Mouse (Mus musculus) liver, embryonic 14.5 days (tissue): ENCODE results near the gene Ttc21a.

Experiments used
- CTCF ChIP-seq: IDR thresholded peaks from 2 replicates; pipeline ENCODE4 v1.5.1; 2016; ENCODE audit warnings: antibody characterized with exemption, low read depth, control low read depth
- EP300 ChIP-seq: IDR thresholded peaks from 2 replicates; pipeline ENCODE4 v1.6.1; 2016; ENCODE audit warnings: antibody characterized with exemption, low read depth

DNA sequence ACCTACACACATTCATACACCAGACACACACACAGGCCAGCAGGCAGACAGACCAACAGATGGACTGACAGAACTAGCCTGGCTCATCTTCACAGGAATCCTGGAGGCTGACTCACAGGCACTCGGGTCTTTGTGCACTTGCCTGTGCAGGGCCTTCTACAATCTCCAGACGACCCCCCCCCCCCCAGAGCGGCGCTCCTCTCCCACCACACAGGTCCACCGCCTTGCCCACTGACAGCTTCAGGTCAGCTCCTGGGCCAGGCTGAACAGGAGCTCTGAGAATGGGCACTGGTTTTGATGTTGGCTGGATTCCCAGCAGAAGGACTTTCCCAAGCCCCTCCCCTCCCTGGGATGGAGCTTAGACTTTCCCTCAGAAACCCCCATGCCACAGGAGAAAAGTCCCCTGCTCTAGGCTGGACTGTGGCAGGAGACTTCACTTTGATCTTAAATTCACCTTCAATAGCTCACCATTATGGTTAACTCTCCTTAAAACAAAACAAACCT, 40.2 kb downstream of the Ttc21a start:
- TF ChIP-seq CTCF (no peak), EP300 (no peak)
